8 mouse cellular contexts compared by ENCODE assay signal in genomic region chr4:46450519-46451131, GRCm38 (mm10). TPM values are rescaled to one million over a fixed set of nuclear protein-coding genes. Genes with fewer than 3 reads are reported as not detected.
DNase-seq lines count a peak whose midpoint lies in the region; ATAC-seq lines count a peak whose summit lies in the region.

Gene Anp32b (plus strand): TSS chr4:46450902.

- H3K9me3 ChIP-seq in hindbrain, embryonic 14.5 days (ENCODE audit: control insufficient read depth, low read length): no peaks in the 10 kb centered on the region

- peak; percentile 95 for DNase-seq in NIH3T3 (ENCODE audit: low read depth)
- DNase-seq in cerebellum, postnatal 10 days: peak; percentile 97
- DNase-seq in frontal cortex, postnatal 14 days (ENCODE audit: low spot score in 2 of 2): peak; percentile 81 to 88
- peak; percentile 90 for DNase-seq in hindbrain, embryonic 14.5 days (ENCODE audit: low spot score)
- DNase-seq in layer of hippocampus, postnatal 36 days: peak; percentile 93 to 95
- DNase-seq in lung, postnatal 36 days: peak; percentile 94
- peak; percentile 96 for DNase-seq in retina, postnatal 1 day
- DNase-seq in urinary bladder, adult 18-20 months (ENCODE audit: low spot score in 2 of 2): peak; percentile 87 to 91

- H3K36me3 ChIP-seq in hindbrain, embryonic 14.5 days (replicated peaks; ENCODE audit: control insufficient read depth, insufficient read depth): no peaks in the 10 kb centered on the region

- H3K4me3 ChIP-seq in hindbrain, embryonic 14.5 days (replicated peaks; ENCODE audit: low read length): peak within 1 kb of the TSS; percentile 95

- peak within 1 kb of the TSS; percentile 82 for H3K4me2 ChIP-seq in hindbrain, embryonic 14.5 days (replicated peaks)

- peak within 1 kb of the TSS; percentile 98 for H3K27ac ChIP-seq in hindbrain, embryonic 14.5 days

- H3K4me1 ChIP-seq in hindbrain, embryonic 14.5 days (replicated peaks; ENCODE audit: control insufficient read depth, insufficient read depth, low read length): peaks cover 24% of the 10 kb centered on the region

- ATAC-seq in hindbrain, embryonic 14.5 days (ENCODE audit: low FRiP score): peak; percentile 95

- no peaks in the 10 kb centered on the region for H3K27me3 ChIP-seq in hindbrain, embryonic 14.5 days (ENCODE audit: control insufficient read depth, insufficient read depth, low read length)

- H3K9ac ChIP-seq in hindbrain, embryonic 14.5 days: peak within 1 kb of the TSS; percentile 97

- under 1% methylated on average over 58 of the region's 66 CpGs for WGBS in hindbrain, embryonic 14.5 days

RNA-seq across cellular contexts. Expression of gene Anp32b, which starts in this region (rescaled TPM):
- polyA plus RNA-seq in hindbrain, embryonic 14.5 days (2014; fragmentation: Nextera tagmentation; extraction: Ambion mirVana): 63.2 and 68.3 TPM in 2 replicates
- total RNA-seq in layer of hippocampus, postnatal 36 days (2021): 10 to 100 TPM; 50.2 to 55.6 TPM

Comparison
In these comparisons a context has a peak if more than half of its experiments do, and no peak if none do; other contexts are left out.
1. Peak in every context shown above with its lines: DNase-seq, ATAC-seq, H3K4me3 ChIP-seq and H3K27ac ChIP-seq.